Mouse (Mus musculus) gastrocnemius, adult 8-10 months (tissue): Measurements from ENCODE around the gene Ttc39d. TPM values are rescaled to one million over a fixed set of nuclear protein-coding genes. Genes with fewer than 3 reads are reported as not detected.

Source experiments
- DNase-seq, 2 experiments: peaks; one replicate each; pipeline ENCODE4 v3.0.0; 2022; ENCODE audit warnings: low spot score in 2 of 2
- total RNA-seq, 4 experiments: library from RNA; stranded (reverse); gene quantifications; 2 replicates each; pipeline ENCODE4 v1.2.4; 2022

Ttc39d gene
- total RNA-seq, 4 experiments from 2014 or later: 0.13 TPM; not detected in 3

- no peak for DNase-seq
These were observed 59.8 kb downstream of the Ttc39d start for GRCm38 (mm10) chr17:80267065-80267464.

Other genes with a start within 250 kb of the Ttc39d start
- 10 to 100 TPM; 15.5 to 16.7 (median 16.0) TPM for gene Hnrnpll, start 145.1 kb upstream of the Ttc39d start, total RNA-seq
- gene Galm, start 80.0 kb upstream of the Ttc39d start, total RNA-seq: 1 to 10 TPM; 1.9 to 3.0 (median 2.4) TPM
- 10 to 100 TPM; 25.5 to 31.1 (median 28.5) TPM for gene Srsf7, start 153 bp upstream of the Ttc39d start, total RNA-seq
- 1 to 10 TPM; 6.0 to 8.1 (median 7.2) TPM for gene Gemin6, start 17.0 kb downstream of the Ttc39d start, total RNA-seq
- gene Morn2, start 82.7 kb downstream of the Ttc39d start, total RNA-seq: 1 to 10 TPM; 5.5 to 9.6 (median 7.1) TPM
- 10 to 100 TPM in 1 of 4 experiments, 1 to 10 TPM in 3; 6.8 to 10.0 (median 7.6) TPM for gene Dhx57, start 83.0 kb downstream of the Ttc39d start, total RNA-seq
- gene Arhgef33, start 99.9 kb downstream of the Ttc39d start, total RNA-seq: not detected
- not detected for gene Gm10190, start 166.1 kb downstream of the Ttc39d start, total RNA-seq